Mouse (Mus musculus) embryonic fibroblast, embryonic 13.5 days (primary cell): Measurements from ENCODE around the gene Ush2a.

Source experiments
- CTCF ChIP-seq: IDR thresholded peaks from 2 replicates; pipeline ENCODE4 v1.5.1; 2011; ENCODE audit warnings: mild to moderate bottlenecking, control low read depth, low read length, moderate library complexity, borderline replicate concordance; ENCODE audit not compliant: insufficient read depth
- POLR2A ChIP-seq: IDR thresholded peaks from 2 replicates; pipeline ENCODE4 v1.6.1; 2011; ENCODE audit warnings: low read depth, mild to moderate bottlenecking, control low read depth, low read length, moderate library complexity

DNA sequence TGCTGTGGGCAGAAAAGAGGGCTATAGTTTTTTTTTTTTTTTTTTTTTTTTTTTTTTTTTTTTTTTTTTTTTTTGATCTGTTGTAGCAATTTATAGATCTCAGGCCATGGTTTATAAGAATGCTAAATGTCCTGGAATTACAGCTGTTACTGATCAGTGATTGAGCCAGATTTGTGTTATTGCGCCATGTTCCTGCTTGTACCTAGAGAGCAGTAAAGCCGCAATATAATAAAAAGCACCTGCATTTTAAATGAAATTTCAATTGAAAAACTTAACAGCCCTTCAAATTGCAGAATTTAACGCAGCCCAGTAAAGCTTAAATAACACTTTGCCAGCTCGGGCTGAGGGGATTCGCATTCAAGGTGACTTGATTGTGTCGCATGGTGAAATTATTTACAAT is 465.1 kb downstream of the Ush2a start:
- no peak for TF ChIP-seq CTCF
- TF ChIP-seq POLR2A: no peak
